In genomic region chr11:69156800-69157199, GRCm38 (mm10) we compare ENCODE assay signal across 9 mouse cellular contexts. TPM values are rescaled to one million over a fixed set of nuclear protein-coding genes. Genes with fewer than 3 reads are reported as not detected.
DNase-seq lines count a peak whose midpoint lies in the region; ATAC-seq and TF ChIP-seq lines count a peak whose summit lies in the region.
"Had no signal": no experiment of that assay in that cellular context is flagged by ENCODE, and none has a peak within 500 bp of the region (broad histone marks: within the 10 kb centered on the region; RNA-seq: fewer than 3 reads in every experiment).

Gene Alox12b (plus strand): TSS chr11:69156989.

- H3K4me1 ChIP-seq in heart, embryonic 14.5 days (ENCODE audit: control insufficient read depth in 2 of 2, insufficient read depth in 2 of 2, low read length in 2 of 2): peaks cover 0 to 2% of the 10 kb centered on the region in 2 experiments; a peak in 1 of 4 replicates
- no peaks in the 10 kb centered on the region for H3K4me1 ChIP-seq in ES-Bruce4 (ENCODE audit: control insufficient read depth, insufficient read depth, low read length)
- peaks cover 9% of the 10 kb centered on the region for H3K4me1 ChIP-seq in embryonic facial prominence, embryonic 13.5 days
- peaks cover 6% of the 10 kb centered on the region for H3K4me1 ChIP-seq in limb, embryonic 15.5 days

- peaks cover 61% of the 10 kb centered on the region for H3K27me3 ChIP-seq in heart, embryonic 14.5 days (ENCODE audit: control insufficient read depth, insufficient read depth, low read length)
- H3K27me3 ChIP-seq in ES-Bruce4 (ENCODE audit: control insufficient read depth, insufficient read depth, low read length, poor library complexity, severe bottlenecking): no peaks in the 10 kb centered on the region
- peaks cover 46% of the 10 kb centered on the region for H3K27me3 ChIP-seq in embryonic facial prominence, embryonic 13.5 days
- peaks cover 30% of the 10 kb centered on the region for H3K27me3 ChIP-seq in limb, embryonic 15.5 days

- peak within 1 kb of the TSS; percentile 22 for H3K4me2 ChIP-seq in heart, embryonic 14.5 days (ENCODE audit: low read length)
- peak within 1 kb of the TSS; percentile 55 for H3K4me2 ChIP-seq in embryonic facial prominence, embryonic 13.5 days
- peak within 1 kb of the TSS; percentile 17 for H3K4me2 ChIP-seq in limb, embryonic 15.5 days

- DNase-seq in heart, adult 9 months (ENCODE audit: low spot score in 2 of 2): no peak
- no peak for DNase-seq in c-Kit-positive CD71-positive TER-119-positive erythroid progenitor cells, embryonic 14.5 days (ENCODE audit: low spot score)
- no peak for DNase-seq in gastrocnemius, adult 18-20 months (ENCODE audit: low spot score)
- DNase-seq in layer of hippocampus, postnatal 36 days: no peak

- TF ChIP-seq POLR2A in ES-Bruce4 (IDR thresholded peaks at IDR 0.05; ENCODE audit: insufficient read depth, low read length): no peak

- H3K36me3 ChIP-seq in heart, embryonic 14.5 days (ENCODE audit: control insufficient read depth, insufficient read depth, low read length): no peaks in the 10 kb centered on the region
- H3K36me3 ChIP-seq in ES-Bruce4 (ENCODE audit: control insufficient read depth, insufficient read depth, low read length, poor library complexity, severe bottlenecking): no peaks in the 10 kb centered on the region
- H3K36me3 ChIP-seq in embryonic facial prominence, embryonic 13.5 days: no peaks in the 10 kb centered on the region
- H3K36me3 ChIP-seq in limb, embryonic 15.5 days: no peaks in the 10 kb centered on the region

- no peak within 1 kb of the TSS for H3K4me3 ChIP-seq in heart, embryonic 14.5 days (ENCODE audit: control insufficient read depth in 1 of 2, insufficient read depth in 1 of 2, low read depth in 1 of 2, low read length in 2 of 2)
- peak within 1 kb of the TSS; percentile 6 for H3K4me3 ChIP-seq in ES-Bruce4 (ENCODE audit: low read depth, low read length)
- peak within 1 kb of the TSS; percentile 31 for H3K4me3 ChIP-seq in embryonic facial prominence, embryonic 13.5 days
- H3K4me3 ChIP-seq in limb, embryonic 15.5 days: peak within 1 kb of the TSS; percentile 1; the same call in 1 of the 2 replicates

- ATAC-seq in heart, embryonic 14.5 days (ENCODE audit: insufficient number of reproducible peaks, insufficient read depth, low FRiP score, low read depth): no peak
- ATAC-seq in embryonic facial prominence, embryonic 13.5 days (ENCODE audit: insufficient number of reproducible peaks, insufficient read depth, low FRiP score, low TSS enrichment, low read depth): no peak
- ATAC-seq in limb, embryonic 15.5 days (ENCODE audit: insufficient number of reproducible peaks, low FRiP score, low TSS enrichment, low read depth): no peak

- no peak within 1 kb of the TSS for H3K27ac ChIP-seq in heart, embryonic 14.5 days (replicated peaks in 1 of 2; ENCODE audit: control insufficient read depth in 1 of 2, insufficient read depth in 1 of 2, low read depth in 2 of 2, low read length in 2 of 2)
- no peak within 1 kb of the TSS for H3K27ac ChIP-seq in ES-Bruce4 (ENCODE audit: insufficient read depth, low read length)
- H3K27ac ChIP-seq in embryonic facial prominence, embryonic 13.5 days: no peak within 1 kb of the TSS
- no peak within 1 kb of the TSS for H3K27ac ChIP-seq in limb, embryonic 15.5 days

- no peaks in the 10 kb centered on the region for H3K9me3 ChIP-seq in heart, embryonic 14.5 days (ENCODE audit: control insufficient read depth, low read length)
- H3K9me3 ChIP-seq in ES-Bruce4 (replicated peaks; ENCODE audit: control insufficient read depth, insufficient read depth, low read length, poor library complexity, severe bottlenecking): no peaks in the 10 kb centered on the region
- H3K9me3 ChIP-seq in embryonic facial prominence, embryonic 13.5 days: no peaks in the 10 kb centered on the region
- no peaks in the 10 kb centered on the region for H3K9me3 ChIP-seq in limb, embryonic 15.5 days

- TF ChIP-seq CTCF in ES-Bruce4 (IDR thresholded peaks at IDR 0.05; ENCODE audit: low read depth, low read length): no peak

- WGBS in heart, embryonic 14.5 days: 3% methylated on average over 18 of the region's 18 CpGs
- WGBS in embryonic facial prominence, embryonic 13.5 days: 4% methylated on average over 18 of the region's 18 CpGs
- WGBS in limb, embryonic 15.5 days: 4% methylated on average over 18 of the region's 18 CpGs

- H3K9ac ChIP-seq in heart, embryonic 14.5 days (ENCODE audit: low read length): no peak within 1 kb of the TSS
- H3K9ac ChIP-seq in ES-Bruce4 (ENCODE audit: low read depth, poor library complexity, severe bottlenecking): no peak within 1 kb of the TSS
- H3K9ac ChIP-seq in embryonic facial prominence, embryonic 13.5 days: peak within 1 kb of the TSS; percentile 61
- no peak within 1 kb of the TSS for H3K9ac ChIP-seq in limb, embryonic 15.5 days

- TF ChIP-seq EP300 in ES-Bruce4 (IDR thresholded peaks at IDR 0.05; ENCODE audit: insufficient read depth, low read depth, low read length): no peak

RNA-seq across cellular contexts. Expression of gene Alox12b, which starts in this region (rescaled TPM):
- polyA plus RNA-seq in heart, embryonic 14.5 days (2014; fragmentation: Nextera tagmentation; extraction: Ambion mirVana): not detected in 2 replicates
- 0.27 TPM in 1 of 2 replicates, not detected in the other for polyA plus RNA-seq in ES-Bruce4 (2011; ENCODE audit: insufficient read depth, insufficient read length, low read depth, missing spikeins)
- 0.21 TPM in 1 of 2 replicates, not detected in the other for polyA plus RNA-seq in embryonic facial prominence, embryonic 13.5 days (2015; fragmentation: Nextera tagmentation; extraction: Ambion mirVana)
- 53.5 and 60.5 TPM in 2 replicates for polyA plus RNA-seq in limb, embryonic 15.5 days (2015; fragmentation: Nextera tagmentation; extraction: Ambion mirVana)
- not detected for total RNA-seq in gastrocnemius, adult 18-20 months (2021)
- 1 to 10 TPM; 5.8 to 7.4 TPM for total RNA-seq in layer of hippocampus, postnatal 36 days (2021)
- polyA plus RNA-seq: gonadal fat pad, adult 2 months had no signal

Comparison
In these comparisons a context has a peak if more than half of its experiments do, and no peak if none do; other contexts are left out.
1. RNA of gene Alox12b (total RNA-seq): 5.8 to 7.4 TPM in layer of hippocampus, postnatal 36 days; not detected in gastrocnemius, adult 18-20 months; every median in the first group is over 4 times any median in the second.
2. RNA of gene Alox12b (polyA plus RNA-seq): 53.5 to 60.5 TPM in limb, embryonic 15.5 days; 0.27 TPM in ES-Bruce4, 0.21 TPM in embryonic facial prominence, embryonic 13.5 days and not detected in heart, embryonic 14.5 days; every median in the first group is over 10 times any median in the second.
3. H3K4me3 ChIP-seq: peak in ES-Bruce4 (single experiment), embryonic facial prominence, embryonic 13.5 days (single experiment) and limb, embryonic 15.5 days (single experiment); none in heart, embryonic 14.5 days (0 of 2).
4. Peak in every context shown above with its lines, with median percentiles within 50 percentile points of each other: H3K4me2 ChIP-seq.